ENCODE assay signal across 9 mouse cellular contexts in genomic region chr4:44325453-44325852, GRCm38 (mm10). TPM values are rescaled to one million over a fixed set of nuclear protein-coding genes. Genes with fewer than 3 reads are reported as not detected.
DNase-seq lines count a peak whose midpoint lies in the region; ATAC-seq and TF ChIP-seq lines count a peak whose summit lies in the region.
"Had no signal": no experiment of that assay in that cellular context is flagged by ENCODE, and none has a peak within 500 bp of the region (broad histone marks: within the 10 kb centered on the region; RNA-seq: fewer than 3 reads in every experiment).

No protein-coding gene starts in this region.

- TF ChIP-seq POLR2A in limb, embryonic 14.5 days (IDR thresholded peaks at IDR 0.05; ENCODE audit: borderline replicate concordance, extremely low read depth, insufficient read depth, insufficient read length) = no peak

- no peak overlapping the region for H3K27ac ChIP-seq in limb, embryonic 14.5 days (replicated peaks; ENCODE audit: low read depth, low read length)
- no peak overlapping the region for H3K27ac ChIP-seq in limb, embryonic 10.5 days
- no peak overlapping the region for H3K27ac ChIP-seq in heart, embryonic 11.5 days (ENCODE audit: low read depth, low read length)
- H3K27ac ChIP-seq: midbrain, embryonic 12.5 days had no signal

- H3K4me2 ChIP-seq in limb, embryonic 14.5 days (replicated peaks; ENCODE audit: low read depth, low read length, severe bottlenecking) = no peak overlapping the region
- H3K4me2 ChIP-seq in heart, embryonic 11.5 days = no peak overlapping the region
- H3K4me2 ChIP-seq: midbrain, embryonic 12.5 days had no signal

- H3K4me3 ChIP-seq in limb, embryonic 14.5 days (replicated peaks; ENCODE audit: low read length) = no peak overlapping the region
- H3K4me3 ChIP-seq in limb, embryonic 10.5 days = no peak overlapping the region
- H3K4me3 ChIP-seq in heart, embryonic 11.5 days (ENCODE audit: low read depth, low read length) = no peak overlapping the region
- H3K4me3 ChIP-seq: midbrain, embryonic 12.5 days had no signal

- no peaks in the 10 kb centered on the region for H3K4me1 ChIP-seq in limb, embryonic 14.5 days (ENCODE audit: control insufficient read depth, insufficient read depth, low read length)
- H3K4me1 ChIP-seq in limb, embryonic 10.5 days = no peaks in the 10 kb centered on the region
- H3K4me1 ChIP-seq in heart, embryonic 11.5 days (ENCODE audit: control insufficient read depth, insufficient read depth, low read length) = no peaks in the 10 kb centered on the region
- H3K4me1 ChIP-seq: midbrain, embryonic 12.5 days had no signal

- H3K9me3 ChIP-seq in limb, embryonic 14.5 days (ENCODE audit: control insufficient read depth, low read length) = no peaks in the 10 kb centered on the region
- H3K9me3 ChIP-seq in limb, embryonic 10.5 days (replicated peaks) = no peaks in the 10 kb centered on the region
- H3K9me3 ChIP-seq in heart, embryonic 11.5 days (replicated peaks; ENCODE audit: control insufficient read depth, low read length) = no peaks in the 10 kb centered on the region
- H3K9me3 ChIP-seq: midbrain, embryonic 12.5 days had no signal

- H3K36me3 ChIP-seq in limb, embryonic 14.5 days (ENCODE audit: control insufficient read depth, insufficient read depth, low read length) = peaks cover 34% of the 10 kb centered on the region
- peaks cover 83% of the 10 kb centered on the region for H3K36me3 ChIP-seq in limb, embryonic 10.5 days
- no peaks in the 10 kb centered on the region for H3K36me3 ChIP-seq in heart, embryonic 11.5 days (ENCODE audit: control insufficient read depth, insufficient read depth, low read length)

- DNase-seq in cerebellum, postnatal 14 days = peak; percentile 21 to 42
- DNase-seq in cerebellum, adult 8-10 months = no peak
- peak; percentile 43 for DNase-seq in limb, embryonic 14.5 days (ENCODE audit: low spot score)
- no peak for DNase-seq in limb, embryonic 10.5 days (ENCODE audit: low spot score)
- DNase-seq in Muller cell, postnatal 12 days (ENCODE audit: inconsistent ontology term) = peak; percentile 16
- DNase-seq in fibroblast of lung, adult 2 months (ENCODE audit: low read depth) = peak; percentile 3

- H3K9ac ChIP-seq in limb, embryonic 14.5 days (ENCODE audit: low read depth, low read length, severe bottlenecking) = no peak overlapping the region
- H3K9ac ChIP-seq in heart, embryonic 11.5 days (ENCODE audit: low read depth, low read length) = no peak overlapping the region
- H3K9ac ChIP-seq: midbrain, embryonic 12.5 days had no signal

- 54% methylated on average over 4 of the region's 4 CpGs for WGBS in limb, embryonic 14.5 days
- WGBS in limb, embryonic 10.5 days = 59% methylated on average over 4 of the region's 4 CpGs
- WGBS in heart, embryonic 11.5 days (ENCODE audit: insufficient replicate concordance) = 49% methylated on average over 4 of the region's 4 CpGs

- no peak for ATAC-seq in limb, embryonic 14.5 days (ENCODE audit: low FRiP score, low read depth)
- ATAC-seq in heart, embryonic 11.5 days (replicated peaks; ENCODE audit: insufficient number of reproducible peaks, low FRiP score, low TSS enrichment) = no peak
- no peak for ATAC-seq in erythroid progenitor cell, adult 5-6 weeks (replicated peaks; ENCODE audit: low FRiP score, poor library complexity, severe bottlenecking)

- H3K27me3 ChIP-seq in limb, embryonic 14.5 days (ENCODE audit: control insufficient read depth, insufficient read depth, low read length) = no peaks in the 10 kb centered on the region
- no peaks in the 10 kb centered on the region for H3K27me3 ChIP-seq in limb, embryonic 10.5 days (ENCODE audit: low read depth, poor library complexity, severe bottlenecking)
- H3K27me3 ChIP-seq in heart, embryonic 11.5 days (ENCODE audit: control insufficient read depth, insufficient read depth, low read length) = no peaks in the 10 kb centered on the region
- H3K27me3 ChIP-seq: midbrain, embryonic 12.5 days had no signal

RNA-seq across cellular contexts. Expression of gene Melk, which starts 24.8 kb away (rescaled TPM):
- 20.7 and 22.8 TPM in 2 replicates for polyA plus RNA-seq in limb, embryonic 14.5 days (2012; rRNA removed)
- polyA plus RNA-seq in limb, embryonic 14.5 days (2014; fragmentation: Nextera tagmentation; extraction: Ambion mirVana) = 29.9 and 31.0 TPM in 2 replicates
- 68.4 and 69.3 TPM in 2 replicates for polyA plus RNA-seq in limb, embryonic 10.5 days (2016; fragmentation: Nextera tagmentation; extraction: Ambion mirVana)
- 29.4 and 29.8 TPM in 2 replicates for polyA plus RNA-seq in heart, embryonic 11.5 days (2014; fragmentation: Nextera tagmentation; extraction: Ambion mirVana)
- 36.9 and 54.8 TPM in 2 replicates for total RNA-seq in erythroid progenitor cell, adult 5-6 weeks (2015; ENCODE audit: low replicate concordance)
- 40.1 and 45.6 TPM in 2 replicates for total RNA-seq in erythroid progenitor cell, adult 5-6 weeks (2017; ENCODE audit: low replicate concordance)

Comparison
In these comparisons a context has a peak if more than half of its experiments do, and no peak if none do; other contexts are left out.
1. DNase-seq: peak in cerebellum, postnatal 14 days (2 of 2), limb, embryonic 14.5 days (single experiment), Muller cell, postnatal 12 days (single experiment) and fibroblast of lung, adult 2 months (single experiment); none in cerebellum, adult 8-10 months (single experiment) and limb, embryonic 10.5 days (single experiment).